Mouse (Mus musculus) heart, adult 2 months (tissue): ENCODE measurements around the gene Tma7. TPM values are rescaled to one million over a fixed set of nuclear protein-coding genes. Genes with fewer than 3 reads are reported as not detected.
A peak's percentile ranks its signal among the peaks of the same experiment; 100 is the strongest.

ENCODE experiments used
- DNase-seq, 2 experiments: peaks; one replicate each; pipeline ENCODE4 v3.0.0; 2021
- H3K27ac ChIP-seq: fragments of 200-600 bp; 2 replicates; pipeline ENCODE4 v1.8.1; 2022
- H3K27me3 ChIP-seq: fragments of 200-500 bp; 2 replicates; pipeline ENCODE4 v1.6.1; 2012; ENCODE audit warnings: mild to moderate bottlenecking, low read length, inconsistent platforms, mixed read lengths; ENCODE audit not compliant: control insufficient read depth, insufficient read depth
- H3K36me3 ChIP-seq: fragments of 200-500 bp; 2 replicates; pipeline ENCODE4 v1.6.1; 2012; ENCODE audit warnings: low read length, inconsistent platforms; ENCODE audit not compliant: control insufficient read depth, insufficient read depth
- H3K4me1 ChIP-seq: fragments of 200-500 bp; 2 replicates; pipeline ENCODE4 v1.6.1; 2011; ENCODE audit warnings: low read length; ENCODE audit not compliant: control insufficient read depth, insufficient read depth
- H3K4me3 ChIP-seq: fragments of 200-600 bp; 2 replicates; pipeline ENCODE4 v1.8.1; 2022
- H3K79me2 ChIP-seq: fragments of 200-500 bp; replicated peaks from 2 replicates; pipeline ENCODE4 v1.6.1; 2012; ENCODE audit warnings: mild to moderate bottlenecking, inconsistent platforms, low read length, moderate library complexity, mixed read lengths; ENCODE audit not compliant: control insufficient read depth, insufficient read depth
- H3K9ac ChIP-seq: fragments of 200-500 bp; 2 replicates; pipeline ENCODE4 v1.6.1; 2012; ENCODE audit warnings: low read depth, mild to moderate bottlenecking, control low read depth, inconsistent platforms, low read length, mixed read lengths
- CTCF ChIP-seq: fragments of 200-600 bp; IDR thresholded peaks from 2 replicates; pipeline ENCODE4 v1.8.1; 2022; ENCODE audit warnings: antibody characterized with exemption, mild to moderate bottlenecking, moderate library complexity
- EP300 ChIP-seq: fragments of 200-500 bp; IDR thresholded peaks from 2 replicates; pipeline ENCODE4 v1.6.1; 2011; ENCODE audit warnings: low read depth, low read length, control low read depth; ENCODE audit not compliant: insufficient read depth
- POLR2A ChIP-seq: fragments of 200-500 bp; IDR thresholded peaks from 2 replicates; pipeline ENCODE4 v1.6.1; 2011; ENCODE audit warnings: mild to moderate bottlenecking, low read depth, low read length, control low read depth; ENCODE audit not compliant: insufficient read depth
- WGBS: fragments of 180-500 bp; shearing (Covaris S2); methylation state at CpG from one replicate; pipeline ENCODE4 v1.1.7; 2018; 5-methylcytosine and 5-hydroxymethylcytosine counted together
- intact Hi-C: fragments of 180-260 bp; cut with DNase I; formaldehyde crosslinking; loops from one replicate; pipeline ENCODE4 v1.15.1; 2025
- polyA plus RNA-seq: library from polyadenylated mRNA; depleted of rRNA; stranded (reverse); fragments of >200 nt; gene quantifications from 2 replicates; pipeline ENCODE4 v1.2.3, GENCODE M21; 2012
- total RNA-seq, 2 experiments: library from RNA; stranded (reverse); gene quantifications; 2 replicates each; pipeline ENCODE4 v1.2.3; 2021

The Tma7 gene
- total and polyA plus RNA-seq, 3 experiments: 41.4 to 235 (median 218) TPM

GRCm38 (mm10) chr9:109081749-109082123 is 651 bp downstream of the Tma7 start:
- no peak for DNase-seq
- Histone ChIP-seq H3K4me1 (peaks cover 5% of the 10 kb centered on the region), H3K4me3 (peak overlapping the region; percentile 85), H3K27me3 (no peaks in the 10 kb centered on the region), H3K36me3 (peaks cover 9% of the 10 kb centered on the region; the same call in 1 of the 2 replicates), H3K27ac (peak overlapping the region; percentile 81), H3K79me2 (no peaks in the 10 kb centered on the region), H3K9ac (peak overlapping the region; percentile 69)
- intact Hi-C loops: no loop called here
- no peak for TF ChIP-seq EP300
- TF ChIP-seq CTCF: no peak
- no peak for TF ChIP-seq POLR2A
- 4% methylated on average over 11 of the region's 11 CpGs for WGBS

DNA sequence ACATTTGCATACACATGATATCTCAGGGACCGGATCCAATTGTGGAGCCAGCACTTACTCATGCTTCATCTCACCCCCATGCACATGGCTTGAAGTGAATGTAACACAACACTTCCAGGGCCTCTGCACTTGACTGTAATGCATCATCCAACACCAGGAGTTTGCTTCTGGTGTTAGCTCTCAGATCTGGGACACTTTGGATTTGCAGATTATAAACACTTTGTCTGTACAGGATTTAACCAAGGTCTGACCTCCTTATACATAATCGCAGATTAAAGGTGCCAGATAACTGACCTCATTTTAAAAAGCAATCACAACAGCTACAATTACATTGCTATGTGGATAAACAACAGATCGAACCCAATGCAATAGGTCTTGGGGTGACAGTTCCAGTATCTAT is 1.9 kb downstream of the Tma7 start:
- Histone ChIP-seq H3K9ac (no peak overlapping the region), H3K4me1 (peaks cover 5% of the 10 kb centered on the region), H3K27ac (no peak overlapping the region), H3K4me3 (no peak overlapping the region), H3K36me3 (peaks cover 9% of the 10 kb centered on the region; the same call in 1 of the 2 replicates), H3K79me2 (no peaks in the 10 kb centered on the region), H3K27me3 (no peaks in the 10 kb centered on the region)
- DNase-seq: no peak
- intact Hi-C loops: no loop called here
- WGBS: 88% methylated on average over 3 of the region's 3 CpGs
- TF ChIP-seq EP300 (no peak), CTCF (no peak), POLR2A (no peak)

- peak within 1 kb of the TSS; percentile 81 for H3K4me3 ChIP-seq
- TF ChIP-seq POLR2A (peak; percentile 82), CTCF (no peak)
- peaks cover 3% of the 10 kb centered on the region; the same call in 1 of the 2 replicates for H3K79me2 ChIP-seq
- peaks cover 3% of the 10 kb centered on the region; the same call in 1 of the 2 replicates for H3K36me3 ChIP-seq
- peak within 1 kb of the TSS; percentile 62 for H3K9ac ChIP-seq
- no peaks in the 10 kb centered on the region for H3K27me3 ChIP-seq
- under 1% methylated on average over 57 of the region's 57 CpGs for WGBS
- DNase-seq: peak; percentile 92 to 93
- H3K4me1 ChIP-seq: peaks cover 4% of the 10 kb centered on the region
- intact Hi-C loops: no loop called here
- peak within 1 kb of the TSS; percentile 79 for H3K27ac ChIP-seq
Measured at GRCm38 (mm10) chr9:109073661-109074573, 8.5 kb downstream of the Tma7 start, which contains the start of gene Atrip. Gene Atrip (minus strand): TSS chr9:109074124.

- Histone ChIP-seq H3K27me3 (no peaks in the 10 kb centered on the region), H3K4me1 (peaks cover 2% of the 10 kb centered on the region), H3K27ac (no peak overlapping the region), H3K4me3 (no peak overlapping the region), H3K36me3 (peaks cover 3% of the 10 kb centered on the region; the same call in 1 of the 2 replicates), H3K9ac (no peak overlapping the region), H3K79me2 (peaks cover 3% of the 10 kb centered on the region; the same call in 1 of the 2 replicates)
- TF ChIP-seq CTCF (peak; percentile 35), POLR2A (no peak), EP300 (no peak)
- intact Hi-C loops: no loop called here
- WGBS: 98% methylated on average over 3 of the region's 3 CpGs
- no peak for DNase-seq
Measured at GRCm38 (mm10) chr9:109068095-109068735, 14.2 kb downstream of the Tma7 start.

DNA sequence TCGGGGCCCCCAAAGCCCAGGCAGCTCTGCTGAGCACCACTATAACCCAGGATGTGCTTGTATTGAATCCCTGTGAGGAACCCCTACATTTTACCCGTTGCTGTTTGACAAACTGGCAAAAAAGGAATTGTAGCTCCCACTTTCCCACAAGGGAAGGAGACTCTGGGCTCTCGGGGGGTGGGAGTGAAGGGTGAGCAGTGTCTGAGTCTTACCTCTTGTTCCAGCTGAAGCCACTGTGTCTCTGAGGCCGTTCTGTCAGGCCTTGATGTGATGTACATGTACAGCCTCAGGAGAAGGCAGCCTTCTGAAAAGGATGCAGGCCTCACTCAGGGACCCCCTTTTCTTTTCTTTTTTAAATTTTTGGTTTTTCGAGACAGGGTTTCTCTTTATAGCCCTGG is 21.5 kb downstream of the Tma7 start:
- intact Hi-C loops: loop anchor here (1.0 kb wide), 1 partner anchor 59 kb away; no protein-coding TSS in a partner anchor
- DNase-seq: no peak
- Histone ChIP-seq H3K36me3 (0 out of 2 replicates have a peak, but pooled peaks cover 2% of the 10 kb centered on the region), H3K9ac (no peak overlapping the region), H3K27ac (no peak overlapping the region), H3K79me2 (no peaks in the 10 kb centered on the region), H3K4me3 (no peak overlapping the region), H3K27me3 (no peaks in the 10 kb centered on the region), H3K4me1 (peaks cover 13% of the 10 kb centered on the region)
- TF ChIP-seq POLR2A: no peak
- TF ChIP-seq EP300: no peak
- no peak for TF ChIP-seq CTCF
- 86% methylated on average over 5 of the region's 5 CpGs for WGBS
